Mouse (Mus musculus): Measurements from ENCODE around the gene Hdac9.

DNA sequence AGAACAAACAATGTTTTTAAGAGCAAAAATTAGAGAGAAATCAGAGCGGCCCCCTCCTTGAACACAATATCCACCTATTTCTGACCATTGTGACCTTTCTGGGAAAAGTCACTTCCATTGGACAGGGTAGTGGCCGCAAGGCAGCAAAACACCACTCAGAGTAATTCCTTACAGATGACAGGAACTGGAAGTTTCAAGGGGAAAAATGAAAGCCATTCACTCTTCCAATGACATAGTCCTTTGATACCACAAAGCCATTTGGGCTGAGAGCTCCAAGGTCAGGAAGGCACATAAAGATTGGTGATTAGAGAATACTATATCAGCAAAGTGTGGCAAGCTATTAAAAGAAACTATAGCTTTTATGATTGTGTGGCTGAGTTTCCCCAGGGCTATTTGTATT is 574.1 kb downstream of the Hdac9 start:
- TF ChIP-seq CTCF (IDR thresholded peaks at IDR 0.05; ENCODE audit: low read depth) (no peak), EP300 (optimal IDR thresholded peaks at IDR 0.05) (no peak)

Measured in stomach, postnatal 0 days (tissue).